Comparison of ENCODE assay signal across 8 mouse cellular contexts in the genomic region with DNA sequence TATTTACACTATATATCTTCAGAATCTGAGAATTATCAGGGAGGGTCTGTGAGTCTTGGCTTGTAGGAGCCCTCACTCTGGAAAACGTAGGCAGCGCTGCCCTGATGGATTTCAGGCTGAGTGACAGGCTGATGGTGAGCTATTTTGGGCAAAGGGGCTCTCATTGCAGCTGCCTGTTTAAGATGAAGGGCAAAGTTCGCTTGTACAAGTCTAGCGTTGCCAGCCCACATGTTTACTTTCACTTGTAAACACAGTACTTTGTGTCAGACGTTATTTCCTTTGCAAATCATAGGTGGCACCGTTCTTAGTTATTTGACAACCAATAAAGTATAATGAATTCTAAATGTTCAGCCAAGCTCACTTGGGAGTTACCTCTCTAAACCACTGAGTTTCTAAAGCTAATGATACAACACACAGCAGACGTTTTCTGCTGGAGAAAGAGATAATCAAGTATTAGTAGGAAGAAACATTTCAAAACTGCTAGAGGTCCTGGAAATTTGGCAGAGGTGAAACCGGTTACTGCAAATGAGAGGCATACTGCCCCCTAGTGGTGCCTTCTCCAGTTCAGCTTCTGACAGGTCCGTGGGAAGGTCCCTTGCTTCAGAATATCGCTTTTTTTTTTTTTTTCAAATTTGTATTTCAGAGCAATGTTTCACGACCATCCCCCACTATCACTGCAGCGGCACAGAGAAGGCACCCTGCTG. TPM values are rescaled to one million over a fixed set of nuclear protein-coding genes. Genes with fewer than 3 reads are reported as not detected.
A peak's percentile ranks its signal among the peaks of the same experiment; 100 is the strongest.
DNase-seq lines count a peak whose midpoint lies in the region; ATAC-seq lines count a peak whose summit lies in the region.

No protein-coding gene starts in this region.

- no peak overlapping the region for H3K27ac ChIP-seq in hindbrain, embryonic 16.5 days (ENCODE audit: low read depth, low read length)

- no peaks in the 10 kb centered on the region for H3K4me1 ChIP-seq in hindbrain, embryonic 16.5 days (ENCODE audit: control insufficient read depth, insufficient read depth, low read depth, low read length)

- H3K36me3 ChIP-seq in hindbrain, embryonic 16.5 days (ENCODE audit: control insufficient read depth, insufficient read depth, low read length) = no peaks in the 10 kb centered on the region

- H3K27me3 ChIP-seq in hindbrain, embryonic 16.5 days (replicated peaks; ENCODE audit: control insufficient read depth, insufficient read depth, low read length) = no peaks in the 10 kb centered on the region

- no peak overlapping the region for H3K9ac ChIP-seq in hindbrain, embryonic 16.5 days (ENCODE audit: low read depth, low read length)

- ATAC-seq in activated CD4-positive, CD25-positive, alpha-beta regulatory T cell, adult 4 months = peak; percentile 68
- ATAC-seq in hindbrain, embryonic 16.5 days = no peak
- ATAC-seq in megakaryocyte, adult 5-6 weeks (ENCODE audit: poor library complexity, severe bottlenecking) = peak; percentile 89
- no peak for ATAC-seq in erythroid progenitor cell, adult 5-6 weeks (replicated peaks; ENCODE audit: low FRiP score, poor library complexity, severe bottlenecking)

- peak overlapping the region; percentile 28 for H3K4me2 ChIP-seq in hindbrain, embryonic 16.5 days (ENCODE audit: low read length)

- H3K9me3 ChIP-seq in hindbrain, embryonic 16.5 days (ENCODE audit: control insufficient read depth, low read length) = no peaks in the 10 kb centered on the region

- peak; percentile 74 to 92 for DNase-seq in cerebellum, postnatal 25 days
- DNase-seq in frontal cortex, postnatal 36 days (ENCODE audit: low spot score in 2 of 2) = peak; percentile 69 to 84
- peak; percentile 61 for DNase-seq in left cerebral cortex, adult 11 months (ENCODE audit: low spot score)
- peak; percentile 52 to 58 for DNase-seq in right cerebral cortex, postnatal 36 days (ENCODE audit: low spot score in 2 of 2)

- H3K4me3 ChIP-seq in hindbrain, embryonic 16.5 days (ENCODE audit: low read length) = no peak overlapping the region

- 15% methylated on average over 12 of the region's 12 CpGs for WGBS in hindbrain, embryonic 16.5 days

RNA-seq across cellular contexts. Expression of gene Pdlim5, which starts 47.7 kb away (rescaled TPM):
- polyA plus RNA-seq in activated CD4-positive, CD25-positive, alpha-beta regulatory T cell, adult 4 months (2017; shearing (Covaris generic)) = 10 to 100 TPM; 21.1 to 26.6 TPM
- polyA plus RNA-seq in hindbrain, embryonic 16.5 days (2015; fragmentation: Nextera tagmentation; extraction: Ambion mirVana) = 19.2 and 20.2 TPM in 2 replicates
- total RNA-seq in megakaryocyte, adult 5-6 weeks (2015) = 52.0 and 54.7 TPM in 2 replicates
- total RNA-seq in megakaryocyte, adult 5-6 weeks (2017) = 42.0 and 43.7 TPM in 2 replicates
- total RNA-seq in erythroid progenitor cell, adult 5-6 weeks (2015; ENCODE audit: low replicate concordance) = 3.6 and 22.6 TPM in 2 replicates
- total RNA-seq in erythroid progenitor cell, adult 5-6 weeks (2017; ENCODE audit: low replicate concordance) = 5.5 and 6.5 TPM in 2 replicates

RNA-seq across cellular contexts. Expression of gene Gbp5, which starts 50.6 kb away (rescaled TPM):
- polyA plus RNA-seq in activated CD4-positive, CD25-positive, alpha-beta regulatory T cell, adult 4 months (2017; shearing (Covaris generic)) = 10 to 100 TPM; 10.1 to 14.4 TPM
- 0.19 and 0.39 TPM in 2 replicates for polyA plus RNA-seq in hindbrain, embryonic 16.5 days (2015; fragmentation: Nextera tagmentation; extraction: Ambion mirVana)
- 2.9 and 3.6 TPM in 2 replicates for total RNA-seq in megakaryocyte, adult 5-6 weeks (2015)
- total RNA-seq in megakaryocyte, adult 5-6 weeks (2017) = 4.9 and 5.0 TPM in 2 replicates
- not detected in 2 replicates for total RNA-seq in erythroid progenitor cell, adult 5-6 weeks (2015; ENCODE audit: low replicate concordance)
- 1.1 and 3.5 TPM in 2 replicates for total RNA-seq in erythroid progenitor cell, adult 5-6 weeks (2017; ENCODE audit: low replicate concordance)

Comparison
In these comparisons a context has a peak if more than half of its experiments do, and no peak if none do; other contexts are left out.
1. ATAC-seq: peak in activated CD4-positive, CD25-positive, alpha-beta regulatory T cell, adult 4 months (single experiment) and megakaryocyte, adult 5-6 weeks (single experiment); none in hindbrain, embryonic 16.5 days (single experiment) and erythroid progenitor cell, adult 5-6 weeks (single experiment).
2. Peak in every context shown above with its lines, with median percentiles within 50 percentile points of each other: DNase-seq.